Mouse (Mus musculus): ENCODE results near the gene Cd93.

Cd93 gene

GRCm38 (mm10) chr2:148441421-148441820, 1.9 kb downstream of the Cd93 start:
- DNase-seq = no peak

- DNase-seq = no peak
Observed at GRCm38 (mm10) chr2:148439691-148440276, 3.6 kb downstream of the Cd93 start.

- DNase-seq = no peak
Observed at GRCm38 (mm10) chr2:148436285-148436684, 7.1 kb downstream of the Cd93 start.

- no peak for DNase-seq
Observed at GRCm38 (mm10) chr2:148432346-148432745, 11.0 kb downstream of the Cd93 start.

- DNase-seq = no peak
Observed at GRCm38 (mm10) chr2:148430941-148431340, 12.4 kb downstream of the Cd93 start.

- DNase-seq = no peak
Observed at GRCm38 (mm10) chr2:148429001-148429505, 14.3 kb downstream of the Cd93 start.

GRCm38 (mm10) chr2:148428523-148428922, 14.8 kb downstream of the Cd93 start:
- no peak for DNase-seq

GRCm38 (mm10) chr2:148427553-148427952, 15.8 kb downstream of the Cd93 start:
- DNase-seq = no peak

GRCm38 (mm10) chr2:148425709-148426382, 17.5 kb downstream of the Cd93 start:
- DNase-seq = no peak

GRCm38 (mm10) chr2:148421706-148422105, 21.7 kb downstream of the Cd93 start:
- DNase-seq = no peak

- DNase-seq = no peak
Observed at GRCm38 (mm10) chr2:148421112-148421511, 22.3 kb downstream of the Cd93 start.

GRCm38 (mm10) chr2:148419776-148420175, 23.6 kb downstream of the Cd93 start:
- no peak for DNase-seq

- no peak for DNase-seq
Observed at GRCm38 (mm10) chr2:148419151-148419550, 24.2 kb downstream of the Cd93 start.

- no peak for DNase-seq
Observed at GRCm38 (mm10) chr2:148409821-148410220, 33.5 kb downstream of the Cd93 start.

- DNase-seq = peak; percentile 74
Observed at GRCm38 (mm10) chr2:148409141-148409540, 34.2 kb downstream of the Cd93 start.

GRCm38 (mm10) chr2:148408761-148409120, 34.6 kb downstream of the Cd93 start:
- no peak for DNase-seq

GRCm38 (mm10) chr2:148407870-148408760, 35.2 kb downstream of the Cd93 start, which contains the start of gene Thbd:
TSS of gene Thbd (minus strand) at chr2:148408188.
- peak; percentile 68 for DNase-seq

- DNase-seq = peak; percentile 54
Observed at GRCm38 (mm10) chr2:148406971-148407869, 36.1 kb downstream of the Cd93 start.

GRCm38 (mm10) chr2:148406160-148406970, 37.0 kb downstream of the Cd93 start:
- DNase-seq = peak; percentile 55

- no peak for DNase-seq
Observed at GRCm38 (mm10) chr2:148404906-148405305, 38.5 kb downstream of the Cd93 start.

GRCm38 (mm10) chr2:148402227-148402626, 41.1 kb downstream of the Cd93 start:
- no peak for DNase-seq

Measured in embryo, embryonic 11 days (tissue).